Mouse (Mus musculus) intestine, postnatal 0 days (tissue): ENCODE measurements around the gene Olfr959. TPM values are rescaled to one million over a fixed set of nuclear protein-coding genes. Genes with fewer than 3 reads are reported as not detected.

Source experiments
- ATAC-seq: fragments of 200-750 bp; cut with Nextera tagmentation; 2 replicates; pipeline ENCODE4 v1.8.0; 2017; ENCODE audit warnings: mild to moderate bottlenecking, moderate TSS enrichment, moderate library complexity
- H3K27ac ChIP-seq: fragments of 300-500 bp; sonication (generic); 2 replicates; pipeline ENCODE4 v1.5.1; 2014; ENCODE audit warnings: mild to moderate bottlenecking, low read depth, low read length, moderate library complexity
- H3K27me3 ChIP-seq: fragments of 300-500 bp; sonication (generic); replicated peaks from 2 replicates; pipeline ENCODE4 v1.6.1; 2014; ENCODE audit warnings: low read length, mixed read lengths; ENCODE audit not compliant: control insufficient read depth, insufficient read depth
- H3K36me3 ChIP-seq: fragments of 300-500 bp; sonication (generic); 2 replicates; pipeline ENCODE4 v1.6.1; 2014; ENCODE audit warnings: mild to moderate bottlenecking, moderate library complexity; ENCODE audit not compliant: control insufficient read depth, insufficient read depth
- H3K4me1 ChIP-seq: fragments of 300-500 bp; sonication (generic); replicated peaks from 2 replicates; pipeline ENCODE4 v1.6.1; 2014; ENCODE audit warnings: antibody characterized with exemption, low read length, mixed read lengths; ENCODE audit not compliant: control insufficient read depth, insufficient read depth
- H3K4me2 ChIP-seq: fragments of 300-500 bp; sonication (generic); replicated peaks from 2 replicates; pipeline ENCODE4 v1.6.1; 2014; ENCODE audit warnings: low read depth, mild to moderate bottlenecking, moderate library complexity
- H3K4me3 ChIP-seq: fragments of 300-500 bp; sonication (generic); 2 replicates; pipeline ENCODE4 v1.5.1; 2014; ENCODE audit warnings: low read depth, low read length
- H3K9ac ChIP-seq: fragments of 300-500 bp; sonication (generic); 2 replicates; pipeline ENCODE4 v1.6.1; 2014; ENCODE audit warnings: mild to moderate bottlenecking, low read depth, low read length
- H3K9me3 ChIP-seq: fragments of 300-500 bp; sonication (generic); 2 replicates; pipeline ENCODE4 v1.6.1; 2016; ENCODE audit warnings: mixed run types; ENCODE audit not compliant: control insufficient read depth
- CTCF ChIP-seq: sonication (generic); IDR thresholded peaks from 2 replicates; pipeline ENCODE4 v1.5.1; 2016; ENCODE audit warnings: low read depth, mild to moderate bottlenecking, control low read depth, antibody characterized with exemption, moderate library complexity
- WGBS: fragments of 180-500 bp; shearing (Covaris S2); extraction: QIAGEN DNeasy Blood & Tissue Kit; methylation state at CpG from one replicate; pipeline ENCODE4 v1.1.7; 2014; 5-methylcytosine and 5-hydroxymethylcytosine counted together
- polyA plus RNA-seq: library from polyadenylated mRNA; unstranded; fragments of >200 nt; fragmentation: Nextera tagmentation; extraction: Ambion mirVana; gene quantifications from 2 replicates; pipeline ENCODE4 v1.2.1, GENCODE M21; 2015

Gene Olfr959
- polyA plus RNA-seq, 1 experiment from 2014 or later, result not detected

DNA sequence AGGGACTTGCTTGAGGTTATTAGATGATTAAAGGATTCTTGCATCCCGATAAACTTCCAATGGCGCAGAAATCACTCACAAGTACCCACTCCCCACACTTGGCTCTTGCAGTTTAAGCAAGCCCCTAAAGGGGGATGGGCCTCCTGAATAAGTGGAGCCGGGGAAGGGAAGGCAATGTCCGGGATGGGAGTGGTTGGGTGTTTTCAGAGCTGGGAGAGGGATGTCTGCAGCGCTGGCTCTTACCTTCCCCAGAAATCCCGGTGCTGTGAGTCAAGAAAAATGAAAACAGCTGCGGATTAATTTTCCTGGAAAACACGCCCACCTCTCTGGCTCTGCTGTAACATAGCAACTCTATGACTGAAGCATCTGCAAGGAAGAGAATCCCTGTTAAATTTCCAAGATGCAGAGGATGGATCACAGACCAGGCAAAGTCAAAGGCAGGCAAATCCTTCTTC is 28.7 kb upstream of the Olfr959 start, which contains the start of gene AW551984:
TSS of gene AW551984 (minus strand) at position 405 of the 455 bp plus-strand sequence.
- Histone ChIP-seq H3K27me3 (no peaks in the 10 kb centered on the region), H3K27ac (no peak within 1 kb of the TSS), H3K9me3 (no peaks in the 10 kb centered on the region), H3K9ac (no peak within 1 kb of the TSS), H3K4me1 (no peaks in the 10 kb centered on the region), H3K36me3 (no peaks in the 10 kb centered on the region), H3K4me2 (peak within 1 kb of the TSS; percentile 60), H3K4me3 (peak within 1 kb of the TSS; percentile 34)
- 2% methylated on average over 8 of the region's 8 CpGs for WGBS
- no peak for ATAC-seq
- no peak for TF ChIP-seq CTCF

DNA sequence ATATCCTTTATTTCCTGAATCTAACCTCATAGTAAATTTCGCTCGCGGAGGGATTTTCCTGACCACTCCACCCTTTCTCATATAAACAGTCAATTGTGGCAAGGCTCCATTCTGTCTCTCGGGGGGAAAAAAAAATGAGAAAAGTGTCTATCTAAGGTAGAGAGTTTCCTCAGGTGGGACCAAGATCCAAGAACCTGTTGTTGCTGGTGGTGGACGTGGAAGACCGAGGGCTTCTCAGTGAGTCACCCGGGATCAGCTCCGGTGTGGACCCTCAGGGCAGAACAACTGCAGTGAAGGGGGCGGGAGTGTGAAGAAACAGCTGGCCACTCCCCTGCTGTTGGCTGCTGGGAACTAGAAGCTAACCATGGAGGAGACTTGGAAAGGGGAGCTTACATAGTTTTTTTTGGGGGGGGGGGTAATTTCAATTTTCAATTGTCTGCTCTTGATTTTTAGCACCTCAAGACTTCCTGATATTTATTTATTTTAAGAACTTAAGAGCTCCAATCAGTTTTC is 28.0 kb upstream of the Olfr959 start:
- H3K4me2 ChIP-seq, result peak overlapping the region; percentile 60
- ATAC-seq, result no peak
- peak overlapping the region; percentile 34 for H3K4me3 ChIP-seq
- no peak overlapping the region for H3K9ac ChIP-seq
- TF ChIP-seq CTCF, result no peak
- no peaks in the 10 kb centered on the region for H3K27me3 ChIP-seq
- no peaks in the 10 kb centered on the region for H3K9me3 ChIP-seq
- 1% methylated on average over 9 of the region's 9 CpGs for WGBS
- H3K36me3 ChIP-seq, result no peaks in the 10 kb centered on the region
- H3K27ac ChIP-seq, result no peak overlapping the region
- H3K4me1 ChIP-seq, result no peaks in the 10 kb centered on the region

DNA sequence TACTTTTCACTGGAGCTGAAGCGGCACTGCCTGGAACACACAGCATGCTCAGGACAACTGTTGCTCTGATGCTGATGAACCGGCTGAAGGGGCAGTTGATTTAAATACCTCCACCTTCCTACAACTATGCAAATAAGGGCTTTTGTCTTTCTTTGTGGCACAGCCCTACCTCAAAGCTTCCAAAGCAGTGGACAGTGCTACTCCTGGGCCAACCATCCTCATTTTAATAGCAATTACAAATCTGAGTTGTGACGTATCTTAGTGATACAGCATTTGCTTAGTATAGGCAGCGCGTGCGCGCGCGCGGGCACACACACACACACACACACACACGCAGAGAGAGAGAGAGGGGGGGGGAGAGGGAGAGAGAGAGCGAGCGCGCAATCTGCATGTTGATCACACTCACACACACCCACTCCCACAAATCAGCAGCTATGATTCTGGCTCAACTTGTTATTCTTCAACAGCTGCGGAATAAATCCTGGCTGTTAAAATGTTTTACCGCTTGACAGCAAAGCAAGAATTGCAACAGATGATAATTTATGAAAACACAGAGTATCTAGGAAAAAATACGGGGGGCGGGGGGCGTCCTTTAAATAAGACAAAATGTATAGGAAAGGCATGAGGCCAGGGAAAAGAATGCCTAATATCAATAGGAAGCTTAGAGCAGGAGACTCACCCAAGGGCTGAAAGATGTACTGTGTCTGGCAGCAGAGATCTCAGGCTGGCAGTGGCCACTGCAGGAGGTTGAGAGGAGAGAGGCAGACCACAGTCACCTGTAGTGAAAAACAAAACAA is 27.4 kb upstream of the Olfr959 start:
- no peak overlapping the region for H3K27ac ChIP-seq
- H3K9me3 ChIP-seq, result no peaks in the 10 kb centered on the region
- under 1% methylated on average over 19 of the region's 19 CpGs for WGBS
- peak overlapping the region; percentile 34 for H3K4me3 ChIP-seq
- H3K4me2 ChIP-seq, result peak overlapping the region; percentile 60
- H3K27me3 ChIP-seq, result no peaks in the 10 kb centered on the region
- H3K9ac ChIP-seq, result no peak overlapping the region
- no peaks in the 10 kb centered on the region for H3K4me1 ChIP-seq
- no peaks in the 10 kb centered on the region for H3K36me3 ChIP-seq
- ATAC-seq, result 0 out of 2 replicates have a peak, but pooled peaks have one; percentile 38
- TF ChIP-seq CTCF, result no peak

DNA sequence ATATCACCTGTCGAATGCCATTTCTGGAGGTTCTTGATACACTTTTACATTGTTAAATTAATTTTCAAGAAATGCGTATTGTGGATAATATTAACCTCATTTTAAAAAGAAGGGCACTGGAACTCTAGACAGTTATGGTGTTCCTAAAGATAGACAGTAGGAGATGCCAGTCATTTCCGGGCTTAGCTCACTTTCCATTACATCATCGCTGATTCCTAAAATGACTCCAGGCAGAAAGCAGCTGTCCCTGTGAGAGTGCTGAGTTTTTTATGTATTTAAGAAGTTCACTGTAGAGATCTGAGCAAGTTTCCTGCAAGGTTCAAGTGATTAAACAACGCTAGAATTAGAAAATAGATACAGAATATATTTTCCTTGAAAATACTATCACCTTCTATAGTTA is 1.7 kb upstream of the Olfr959 start:
- 87% methylated on average over 5 of the region's 5 CpGs for WGBS
- Histone ChIP-seq H3K4me1 (no peaks in the 10 kb centered on the region), H3K4me3 (no peak overlapping the region), H3K27me3 (no peaks in the 10 kb centered on the region), H3K9me3 (no peaks in the 10 kb centered on the region), H3K27ac (no peak overlapping the region), H3K4me2 (no peak overlapping the region), H3K36me3 (no peaks in the 10 kb centered on the region), H3K9ac (no peak overlapping the region)
- no peak for ATAC-seq
- TF ChIP-seq CTCF, result no peak

DNA sequence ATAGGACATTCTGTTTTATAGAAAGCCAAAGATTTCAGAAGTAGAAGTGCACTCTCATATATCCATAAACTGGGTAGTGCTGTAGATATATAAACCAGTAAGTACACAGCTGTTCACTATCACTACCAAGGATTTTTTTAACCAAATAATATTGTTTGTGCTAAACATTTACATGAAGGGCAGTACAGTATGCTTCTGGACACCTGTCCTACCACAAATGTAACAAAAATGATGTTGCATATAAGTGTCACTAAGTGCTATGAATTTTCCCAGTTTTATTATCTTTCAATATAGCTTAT is 17.1 kb downstream of the Olfr959 start:
- Histone ChIP-seq H3K4me3 (no peak overlapping the region), H3K9me3 (no peaks in the 10 kb centered on the region), H3K27ac (no peak overlapping the region), H3K4me2 (no peak overlapping the region), H3K4me1 (no peaks in the 10 kb centered on the region), H3K36me3 (no peaks in the 10 kb centered on the region), H3K9ac (no peak overlapping the region), H3K27me3 (no peaks in the 10 kb centered on the region)
- TF ChIP-seq CTCF, result no peak
- no peak for ATAC-seq

DNA sequence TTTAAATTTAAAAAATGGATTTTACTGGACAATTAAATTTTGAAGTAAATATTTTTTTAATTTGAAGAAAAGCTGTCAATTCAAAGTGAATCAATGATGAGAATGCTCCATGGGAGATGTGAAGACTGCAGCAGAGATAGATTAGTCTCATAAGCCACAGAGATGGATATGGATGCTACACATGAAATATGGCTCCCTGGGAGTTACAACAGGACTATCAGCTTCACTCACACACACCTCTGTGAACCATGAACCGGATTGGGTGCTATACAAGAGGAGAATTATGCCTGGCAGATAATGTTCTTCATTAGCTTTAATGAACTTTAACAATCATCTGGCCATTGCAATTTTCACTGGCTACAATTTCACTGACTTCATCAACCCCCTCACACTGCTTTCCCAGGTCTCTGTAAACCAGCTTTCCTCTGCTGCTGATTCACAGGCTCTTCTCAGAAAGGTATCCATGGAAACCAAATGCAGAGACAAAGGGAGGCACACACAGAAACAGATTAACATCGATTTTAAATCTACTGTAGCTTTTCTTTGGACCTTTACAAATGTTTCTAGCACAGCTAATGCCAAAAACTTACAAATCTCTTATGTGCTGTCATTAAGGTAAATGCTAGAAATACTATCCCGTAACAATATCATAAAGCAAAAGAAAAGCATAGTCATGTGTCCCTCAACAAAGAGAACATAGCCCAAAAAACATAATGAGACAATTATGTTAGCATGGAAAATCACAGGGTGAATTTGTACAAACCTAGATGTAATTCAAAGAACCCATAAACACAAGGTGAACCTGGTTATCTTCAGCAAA is 17.6 kb downstream of the Olfr959 start:
- H3K27ac ChIP-seq, result no peak overlapping the region
- no peaks in the 10 kb centered on the region for H3K27me3 ChIP-seq
- H3K36me3 ChIP-seq, result no peaks in the 10 kb centered on the region
- TF ChIP-seq CTCF, result no peak
- no peak overlapping the region for H3K4me2 ChIP-seq
- H3K9ac ChIP-seq, result no peak overlapping the region
- WGBS, result 58% methylated on average over 3 of the region's 3 CpGs
- ATAC-seq, result no peak
- no peaks in the 10 kb centered on the region for H3K9me3 ChIP-seq
- H3K4me3 ChIP-seq, result no peak overlapping the region
- no peaks in the 10 kb centered on the region for H3K4me1 ChIP-seq
